20 mouse cellular contexts compared by ENCODE assay signal in genomic region chr10:61827950-61828936, GRCm38 (mm10). TPM values are rescaled to one million over a fixed set of nuclear protein-coding genes. Genes with fewer than 3 reads are reported as not detected.
A peak's percentile ranks its signal among the peaks of the same experiment; 100 is the strongest.
DNase-seq lines count a peak whose midpoint lies in the region; TF ChIP-seq lines count a peak whose summit lies in the region.
"Had no signal": no experiment of that assay in that cellular context is flagged by ENCODE, and none has a peak within 500 bp of the region (broad histone marks: within the 10 kb centered on the region; RNA-seq: fewer than 3 reads in every experiment).

No protein-coding gene starts in this region.

- no peaks in the 10 kb centered on the region for H3K9me3 ChIP-seq in CH12.LX (replicated peaks; ENCODE audit: low read length)
- H3K9me3 ChIP-seq in E14TG2a.4 (ENCODE audit: low read length) = no peaks in the 10 kb centered on the region
- H3K9me3 ChIP-seq in limb, embryonic 10.5 days (replicated peaks) = no peaks in the 10 kb centered on the region
- H3K9me3 ChIP-seq: forebrain, embryonic 13.5 days; hindbrain, embryonic 13.5 days; intestine, embryonic 15.5 days; limb, embryonic 15.5 days; megakaryocyte, embryonic 14.5 days had no signal

- intact Hi-C loops in heart, postnatal 14 days (cut with DNase I) = no loop called here

- no peak overlapping the region for H3K9ac ChIP-seq in CH12.LX (ENCODE audit: insufficient read depth, low read depth)
- H3K9ac ChIP-seq: forebrain, embryonic 13.5 days; hindbrain, embryonic 13.5 days; intestine, embryonic 15.5 days; limb, embryonic 15.5 days had no signal

- H3K4me3 ChIP-seq in CH12.LX (replicated peaks in 1 of 3; ENCODE audit: low read depth in 2 of 3, low read length in 2 of 3, poor library complexity in 1 of 3) (no peak overlapping the region), E14TG2a.4 (replicated peaks; ENCODE audit: low read length) (peak overlapping the region; percentile 63)
- H3K4me3 ChIP-seq in limb, embryonic 10.5 days = no peak overlapping the region
- H3K4me3 ChIP-seq: forebrain, embryonic 13.5 days; hindbrain, embryonic 13.5 days; intestine, embryonic 15.5 days; limb, embryonic 15.5 days; megakaryocyte, embryonic 14.5 days had no signal

- H3K4me1 ChIP-seq in CH12.LX (ENCODE audit: control insufficient read depth in 1 of 2, insufficient read depth in 2 of 2) (peaks cover 15 to 73% of the 10 kb centered on the region in 2 experiments), E14TG2a.4 (replicated peaks; ENCODE audit: low read depth, low read length) (peaks cover 84% of the 10 kb centered on the region)
- peaks cover 85% of the 10 kb centered on the region for H3K4me1 ChIP-seq in limb, embryonic 10.5 days
- H3K4me1 ChIP-seq: forebrain, embryonic 13.5 days; megakaryocyte, embryonic 14.5 days had no signal

- in situ Hi-C loops in CH12.LX (cut with MboI; ENCODE audit: low pct_ligation_motif_present, low pct_unique_long_range_greater_than_20kb, low sequenced_read_pairs) = loop anchor here (25.0 kb wide), 1 partner anchor 559 kb away; the partner anchor contains the start of gene Hk1

- H3K79me2 ChIP-seq in CH12.LX (replicated peaks; ENCODE audit: control insufficient read depth, extremely low read depth, insufficient read depth, poor library complexity, severe bottlenecking) = no peaks in the 10 kb centered on the region

- no peak for TF ChIP-seq POLR2A in CH12.LX (IDR thresholded peaks at IDR 0.05; ENCODE audit: low read depth, low read length)

- TF ChIP-seq CTCF in CH12.LX (conservative IDR thresholded peaks at IDR 0.05 in 1 of 2, IDR thresholded peaks at IDR 0.05 in 1 of 2; ENCODE audit: low read depth in 2 of 2, low read length in 2 of 2) (no peak), E14TG2a.4 (conservative IDR thresholded peaks at IDR 0.05; ENCODE audit: low read length) (no peak)

- no peak for TF ChIP-seq EP300 in CH12.LX (IDR thresholded peaks at IDR 0.05; ENCODE audit: low read length)

- H3K4me2 ChIP-seq in CH12.LX (ENCODE audit: insufficient read depth, low read depth, poor library complexity, severe bottlenecking) = peak overlapping the region; percentile 88
- H3K4me2 ChIP-seq: forebrain, embryonic 13.5 days; hindbrain, embryonic 13.5 days; intestine, embryonic 15.5 days; limb, embryonic 15.5 days had no signal

- H3K36me3 ChIP-seq in CH12.LX (replicated peaks in 1 of 2; ENCODE audit: control insufficient read depth in 1 of 2, insufficient read depth in 1 of 2, low read length in 1 of 2) (no peaks in the 10 kb centered on the region), E14TG2a.4 (ENCODE audit: insufficient read depth, low read length) (no peaks in the 10 kb centered on the region)
- no peaks in the 10 kb centered on the region for H3K36me3 ChIP-seq in limb, embryonic 10.5 days
- H3K36me3 ChIP-seq: hindbrain, embryonic 13.5 days; intestine, embryonic 15.5 days; limb, embryonic 15.5 days had no signal

- no peak for DNase-seq in CH12.LX (ENCODE audit: extremely low read depth)
- DNase-seq in embryo, embryonic 10.5 days (ENCODE audit: low spot score) = peak; percentile 36
- no peak for DNase-seq in limb, embryonic 10.5 days (ENCODE audit: low spot score)
- DNase-seq in layer of hippocampus, adult 9-11 months = no peak
- no peak for DNase-seq in gastrocnemius, adult 18-20 months (ENCODE audit: low spot score)
- no peak for DNase-seq in heart, postnatal 14 days
- DNase-seq: adrenal gland, adult 2 months; cerebellum, adult 8-10 months; gastrocnemius, postnatal 36 days; lung, postnatal 10 days; retina, postnatal 1 day; right cerebral cortex, postnatal 4 days; thymus, postnatal 25 days had no signal

- 85% methylated on average over 32 of the region's 32 CpGs for WGBS in limb, embryonic 10.5 days

- TF ChIP-seq RAD21 in CH12.LX (IDR thresholded peaks at IDR 0.05; ENCODE audit: low read depth, low read length) = no peak

- dilution Hi-C loops in CH12.LX (cut with MboI; ENCODE audit: extremely low pct_ligation_motif_present, extremely low pct_unique_long_range_greater_than_20kb, low sequenced_read_pairs) = no loop called here

- H3K27me3 ChIP-seq in CH12.LX (replicated peaks) (no peaks in the 10 kb centered on the region), E14TG2a.4 (ENCODE audit: insufficient read depth, low read length) (peaks cover 33% of the 10 kb centered on the region)
- no peaks in the 10 kb centered on the region for H3K27me3 ChIP-seq in limb, embryonic 10.5 days (ENCODE audit: low read depth, poor library complexity, severe bottlenecking)
- H3K27me3 ChIP-seq: forebrain, embryonic 13.5 days; intestine, embryonic 15.5 days; limb, embryonic 15.5 days had no signal

- no peak overlapping the region for H3K27ac ChIP-seq in CH12.LX (ENCODE audit: insufficient read depth, low read depth)
- peak overlapping the region; percentile 71 for H3K27ac ChIP-seq in limb, embryonic 10.5 days
- H3K27ac ChIP-seq: forebrain, embryonic 13.5 days; hindbrain, embryonic 13.5 days; intestine, embryonic 15.5 days; stomach, postnatal 0 days had no signal

TF ChIP-seq in CH12.LX, 34 proteins besides CTCF, POLR2A, EP300 and RAD21:
- TF ChIP-seq CHD1 (IDR thresholded peaks at IDR 0.05; ENCODE audit: low read depth, low read length) (0 out of 2 replicates have a peak, but pooled peaks have one; percentile 32), SIN3A (IDR thresholded peaks at IDR 0.05; ENCODE audit: low read length) (0 out of 2 replicates have a peak, but pooled peaks have one; percentile 43), SMC3 (IDR thresholded peaks at IDR 0.05; ENCODE audit: low read depth, low read length) (no peak)

RNA-seq across cellular contexts. Expression of gene H2afy2, which starts 44.3 kb away (rescaled TPM):
- total RNA-seq in CH12.LX (2012; rRNA removed) (0.08 TPM in 1 of 2 replicates, not detected in the other), CH12.LX (2014; rRNA removed) (not detected in 2 replicates)
- polyA plus RNA-seq in CH12.LX (2012; ENCODE audit: insufficient read length, low read depth) = 0.14 and 0.20 TPM in 2 replicates
- polyA plus RNA-seq in limb, embryonic 10.5 days (2016; fragmentation: Nextera tagmentation; extraction: Ambion mirVana) = 285 and 298 TPM in 2 replicates
- under 1 TPM; 0.71 to 0.83 TPM for total RNA-seq in gastrocnemius, adult 18-20 months (2021)
- 1 to 10 TPM; 5.4 to 5.6 TPM for total RNA-seq in heart, postnatal 14 days (2021)
